Mouse (Mus musculus): ENCODE data around the gene Eif2b5.

DNA sequence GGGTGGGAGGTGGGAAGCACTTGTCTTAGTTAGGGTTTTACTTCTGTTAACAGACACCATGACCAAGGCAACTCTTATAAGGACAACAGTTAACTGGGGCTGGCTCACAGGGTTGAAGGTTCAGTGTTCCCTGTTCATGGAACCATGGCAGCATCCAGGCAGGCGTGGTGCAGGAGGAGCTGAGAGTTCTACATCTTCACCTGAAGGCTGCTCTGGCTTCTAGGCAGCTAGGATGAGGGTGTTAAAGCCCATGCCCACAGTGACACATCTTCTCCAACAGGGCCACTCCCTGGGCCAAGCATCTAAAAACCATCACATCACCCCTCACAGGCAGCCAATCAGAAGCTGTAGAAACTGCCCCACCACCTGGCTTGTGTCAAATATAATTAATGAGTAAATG lies 26.9 kb upstream of the Eif2b5 start:
- TF ChIP-seq POLR2A (IDR thresholded peaks at IDR 0.05; ENCODE audit: low read depth, low read length) (no peak), CTCF (IDR thresholded peaks at IDR 0.05; ENCODE audit: extremely low read depth, insufficient read depth, insufficient read length, insufficient replicate concordance) (no peak)

Measured in spleen, adult 2 months (tissue).